Comparison of ENCODE assay signal across 18 mouse cellular contexts in the genomic region with DNA sequence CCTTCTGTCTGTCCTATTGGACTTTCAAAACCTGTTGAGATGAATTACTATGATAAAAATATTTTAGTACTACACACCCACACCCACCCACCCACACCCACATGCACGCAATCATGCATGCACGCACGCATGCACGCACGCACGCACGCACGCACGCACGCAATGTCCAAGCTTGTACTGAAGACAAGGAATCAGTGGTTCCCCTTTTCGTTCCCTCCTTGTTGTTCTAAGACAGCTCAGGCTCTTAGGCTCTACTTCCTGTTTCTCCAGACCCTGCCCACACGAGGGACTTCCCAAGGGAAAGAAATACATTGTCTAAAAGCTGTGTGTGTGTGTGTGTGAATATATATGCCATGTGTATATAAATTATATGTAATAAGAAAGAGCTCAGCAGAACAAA. TPM values are rescaled to one million over a fixed set of nuclear protein-coding genes. Genes with fewer than 3 reads are reported as not detected.
DNase-seq lines count a peak whose midpoint lies in the region; ATAC-seq and TF ChIP-seq lines count a peak whose summit lies in the region.
"Had no signal": no experiment of that assay in that cellular context is flagged by ENCODE, and none has a peak within 500 bp of the region (broad histone marks: within the 10 kb centered on the region; RNA-seq: fewer than 3 reads in every experiment).

No protein-coding gene starts in this region.

- TF ChIP-seq RAD21 in CH12.LX (IDR thresholded peaks at IDR 0.05; ENCODE audit: low read depth, low read length), result no peak

- H3K4me3 ChIP-seq in CH12.LX (replicated peaks in 1 of 3; ENCODE audit: low read depth in 2 of 3, low read length in 2 of 3, poor library complexity in 1 of 3), result no peak overlapping the region
- no peak overlapping the region for H3K4me3 ChIP-seq in lung, postnatal 0 days (ENCODE audit: low read depth, low read length)
- H3K4me3 ChIP-seq in midbrain, embryonic 14.5 days (replicated peaks; ENCODE audit: low read depth, low read length), result no peak overlapping the region
- H3K4me3 ChIP-seq: heart, embryonic 13.5 days had no signal

- 0 out of 2 replicates have a peak, but pooled peaks have one; percentile 38 for TF ChIP-seq EP300 in CH12.LX (IDR thresholded peaks at IDR 0.05; ENCODE audit: low read length)
- no peak for TF ChIP-seq EP300 in lung, postnatal 0 days (IDR thresholded peaks at IDR 0.05)

- H3K36me3 ChIP-seq in CH12.LX (replicated peaks in 1 of 2; ENCODE audit: control insufficient read depth in 1 of 2, insufficient read depth in 1 of 2, low read length in 1 of 2), result no peaks in the 10 kb centered on the region
- no peaks in the 10 kb centered on the region for H3K36me3 ChIP-seq in lung, postnatal 0 days (ENCODE audit: insufficient read depth, low read length)
- no peaks in the 10 kb centered on the region for H3K36me3 ChIP-seq in midbrain, embryonic 14.5 days (ENCODE audit: control insufficient read depth, insufficient read depth, low read length)
- H3K36me3 ChIP-seq: heart, embryonic 13.5 days had no signal

- TF ChIP-seq CTCF in CH12.LX (conservative IDR thresholded peaks at IDR 0.05 in 1 of 2, IDR thresholded peaks at IDR 0.05 in 1 of 2; ENCODE audit: low read depth in 2 of 2, low read length in 2 of 2), result no peak
- no peak for TF ChIP-seq CTCF in lung, postnatal 0 days (IDR thresholded peaks at IDR 0.05)

- dilution Hi-C loops in CH12.LX (cut with MboI; ENCODE audit: extremely low pct_ligation_motif_present, extremely low pct_unique_long_range_greater_than_20kb, low sequenced_read_pairs), result no loop called here

- TF ChIP-seq POLR2A in CH12.LX (IDR thresholded peaks at IDR 0.05; ENCODE audit: low read depth, low read length), result no peak

- 0 out of 2 replicates have a peak, but pooled peaks have one; percentile 16 for ATAC-seq in lung, postnatal 0 days
- ATAC-seq in megakaryocyte progenitor cell, adult 5-6 weeks (replicated peaks; ENCODE audit: poor library complexity), result peak; percentile 90
- no peak for ATAC-seq in midbrain, embryonic 14.5 days (ENCODE audit: low FRiP score, low TSS enrichment)
- ATAC-seq: midbrain, embryonic 16.5 days had no signal

- WGBS in lung, postnatal 0 days, result 83% methylated on average over 12 of the region's 12 CpGs
- WGBS in midbrain, embryonic 14.5 days, result 92% methylated on average over 12 of the region's 12 CpGs

- DNase-seq in heart, adult 11 months, result peak; percentile 91
- no peak for DNase-seq in heart, adult 8-10 months (ENCODE audit: low spot score)
- DNase-seq in CH12.LX (ENCODE audit: extremely low read depth), result peak; percentile 53
- DNase-seq in lung, postnatal 0 days (ENCODE audit: low spot score), result peak; percentile 43
- no peak for DNase-seq in adrenal gland, postnatal 25 days
- DNase-seq in midbrain, embryonic 14.5 days, result no peak
- DNase-seq in cerebellum, adult 11-12 months, result no peak
- DNase-seq: adrenal gland, postnatal 36 days; cerebellum, adult 9-11 months; kidney, adult 2 months; kidney, postnatal 25 days; right cerebral cortex, postnatal 25 days; thymus, adult 18-20 months had no signal

- no peak overlapping the region for H3K27ac ChIP-seq in CH12.LX (ENCODE audit: insufficient read depth, low read depth)
- H3K27ac ChIP-seq in lung, postnatal 0 days (ENCODE audit: low read length), result no peak overlapping the region
- H3K27ac ChIP-seq in midbrain, embryonic 14.5 days (replicated peaks; ENCODE audit: low read depth, low read length), result no peak overlapping the region
- H3K27ac ChIP-seq: heart, embryonic 13.5 days had no signal

- peaks cover 4 to 26% of the 10 kb centered on the region in 2 experiments for H3K4me1 ChIP-seq in CH12.LX (ENCODE audit: control insufficient read depth in 1 of 2, insufficient read depth in 2 of 2)
- no peaks in the 10 kb centered on the region for H3K4me1 ChIP-seq in lung, postnatal 0 days (ENCODE audit: insufficient read depth, low read depth, low read length)
- no peaks in the 10 kb centered on the region for H3K4me1 ChIP-seq in midbrain, embryonic 14.5 days (ENCODE audit: control insufficient read depth, insufficient read depth, low read length)

- H3K9me3 ChIP-seq in CH12.LX (replicated peaks; ENCODE audit: low read length), result no peaks in the 10 kb centered on the region
- no peaks in the 10 kb centered on the region for H3K9me3 ChIP-seq in lung, postnatal 0 days (ENCODE audit: low read length)
- no peaks in the 10 kb centered on the region for H3K9me3 ChIP-seq in midbrain, embryonic 14.5 days (ENCODE audit: control insufficient read depth, low read length)
- H3K9me3 ChIP-seq: heart, embryonic 13.5 days had no signal

- H3K27me3 ChIP-seq in CH12.LX (replicated peaks), result no peaks in the 10 kb centered on the region
- no peaks in the 10 kb centered on the region for H3K27me3 ChIP-seq in lung, postnatal 0 days (replicated peaks; ENCODE audit: insufficient read depth, low read length)
- H3K27me3 ChIP-seq in midbrain, embryonic 14.5 days (ENCODE audit: control insufficient read depth, insufficient read depth, low read length), result no peaks in the 10 kb centered on the region
- H3K27me3 ChIP-seq: heart, embryonic 13.5 days had no signal

- H3K4me2 ChIP-seq in CH12.LX (ENCODE audit: insufficient read depth, low read depth, poor library complexity, severe bottlenecking), result peak overlapping the region; percentile 65
- H3K4me2 ChIP-seq in lung, postnatal 0 days (replicated peaks; ENCODE audit: low read depth, low read length), result no peak overlapping the region
- H3K4me2 ChIP-seq in midbrain, embryonic 14.5 days (ENCODE audit: low read length), result no peak overlapping the region
- H3K4me2 ChIP-seq: heart, embryonic 13.5 days had no signal

- no peaks in the 10 kb centered on the region for H3K79me2 ChIP-seq in CH12.LX (replicated peaks; ENCODE audit: control insufficient read depth, extremely low read depth, insufficient read depth, poor library complexity, severe bottlenecking)

- in situ Hi-C loops in CH12.LX (cut with MboI; ENCODE audit: low pct_ligation_motif_present, low pct_unique_long_range_greater_than_20kb, low sequenced_read_pairs), result no loop called here

- H3K9ac ChIP-seq in CH12.LX (ENCODE audit: insufficient read depth, low read depth), result no peak overlapping the region
- no peak overlapping the region for H3K9ac ChIP-seq in lung, postnatal 0 days (replicated peaks; ENCODE audit: low read depth)
- H3K9ac ChIP-seq in midbrain, embryonic 14.5 days (replicated peaks; ENCODE audit: low read length), result no peak overlapping the region
- H3K9ac ChIP-seq: heart, embryonic 13.5 days had no signal

TF ChIP-seq in CH12.LX, 34 proteins besides CTCF, POLR2A, EP300 and RAD21:
- TF ChIP-seq ETS1 (conservative IDR thresholded peaks at IDR 0.05; ENCODE audit: low read depth, low read length) (peak; percentile 41), GABPA (IDR thresholded peaks at IDR 0.05; ENCODE audit: insufficient replicate concordance, low read depth, low read length) (no peak), ELF1 (IDR thresholded peaks at IDR 0.05; ENCODE audit: low read depth, low read length) (peak; percentile 65), MAZ (IDR thresholded peaks at IDR 0.05; ENCODE audit: low read depth, low read length) (no peak), BHLHE40 (IDR thresholded peaks at IDR 0.05; ENCODE audit: low read depth, low read length) (peak; percentile 76)

RNA-seq across cellular contexts. Expression of a gene that starts 11.6 kb away (rescaled TPM):
- 1 to 10 TPM in 2 of 4 experiments, under 1 TPM in 2; 0.44 to 2.7 (median 1.2) TPM for total RNA-seq in heart, adult 8-10 months (2022)
- total RNA-seq in CH12.LX (2012; rRNA removed) (not detected in 2 replicates), CH12.LX (2014; rRNA removed) (not detected in 2 replicates)
- not detected in 2 replicates for polyA plus RNA-seq in CH12.LX (2012; ENCODE audit: insufficient read length, low read depth)
- polyA plus RNA-seq in lung, postnatal 0 days (2015; fragmentation: Nextera tagmentation; extraction: Ambion mirVana), result not detected in 2 replicates
- not detected in 2 replicates for total RNA-seq in megakaryocyte progenitor cell, adult 5-6 weeks (2015)
- total RNA-seq in megakaryocyte progenitor cell, adult 5-6 weeks (2017), result not detected in 2 replicates
- not detected in 2 replicates for total RNA-seq in adrenal gland, postnatal 25 days (2021)
- 4.5 and 6.7 TPM in 2 replicates for polyA plus RNA-seq in midbrain, embryonic 14.5 days (2014; fragmentation: Nextera tagmentation; extraction: Ambion mirVana)
- total RNA-seq: adrenal gland, postnatal 36 days; heart, postnatal 36 days had no signal
- polyA plus RNA-seq: kidney, adult 2 months; stomach, embryonic 14.5 days had no signal

Comparison
In these comparisons a context has a peak if more than half of its experiments do, and no peak if none do; other contexts are left out.
1. DNase-seq: peak in heart, adult 11 months (single experiment), CH12.LX (single experiment) and lung, postnatal 0 days (single experiment); none in heart, adult 8-10 months (single experiment), adrenal gland, postnatal 25 days (single experiment), midbrain, embryonic 14.5 days (single experiment) and cerebellum, adult 11-12 months (single experiment).